Mouse (Mus musculus) spleen, adult 18-20 months (tissue): ENCODE data around the gene Cd3eap.

ENCODE experiments used
- DNase-seq, 2 experiments: peaks; one replicate each; pipeline ENCODE4 v3.0.0; 2022; ENCODE audit warnings: mixed read lengths in 2 of 2

Gene Cd3eap

DNA sequence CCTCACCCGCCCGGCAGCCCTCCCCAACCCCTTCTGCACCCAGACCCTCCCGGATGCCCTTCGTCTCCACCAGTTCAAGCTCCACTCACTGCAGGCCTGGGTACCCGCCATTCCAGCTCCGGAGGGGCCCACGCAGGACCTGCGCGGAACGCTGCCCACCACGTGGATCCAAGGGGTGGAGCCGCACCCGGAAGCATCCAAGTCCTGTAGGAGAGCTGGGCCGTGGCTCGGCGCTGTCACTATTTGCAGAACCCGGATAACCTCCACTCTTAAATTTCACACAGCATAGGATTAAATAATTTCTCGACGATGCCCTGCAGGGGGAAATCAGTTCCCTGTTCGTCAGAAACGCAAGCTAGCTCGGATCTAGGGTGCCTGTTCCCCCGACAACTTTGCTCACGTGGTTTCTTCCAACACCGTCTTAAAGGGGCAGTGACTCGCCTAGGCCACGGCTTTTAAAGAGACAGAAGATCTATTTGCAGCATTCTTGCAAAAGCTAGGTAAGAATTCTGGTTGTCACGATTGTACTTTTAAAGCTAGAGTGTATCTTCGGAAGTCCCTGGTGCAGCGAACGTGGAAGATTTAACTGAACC lies at the start of gene Cd3eap, which contains the start of gene Ppp1r13l:
Cd3eap (minus strand) TSS at position 185 of the 593 bp plus-strand sequence.
Ppp1r13l (plus strand) TSS at position 451 of the 593 bp plus-strand sequence.
- DNase-seq = peak; percentile 70 to 82

DNA sequence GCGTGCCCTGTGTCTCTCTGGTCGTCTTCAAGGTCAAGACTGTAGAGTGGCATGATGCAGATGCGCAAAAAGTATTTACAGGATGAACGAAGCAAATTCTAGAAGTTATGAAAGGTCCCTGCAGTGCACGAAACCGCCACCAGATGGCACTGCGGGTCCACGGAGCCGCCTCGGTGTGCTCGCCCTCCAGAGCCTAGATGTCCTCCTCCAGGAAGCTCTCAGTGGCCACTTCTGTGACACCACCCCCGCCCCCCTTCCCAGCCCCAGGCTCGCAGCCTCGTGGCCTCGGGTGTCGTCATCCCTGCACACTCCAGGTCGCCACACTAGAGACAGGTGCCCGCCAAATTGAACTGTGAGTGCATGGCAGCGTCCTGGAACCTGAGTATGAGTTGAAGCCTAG lies 46.1 kb upstream of the Cd3eap start:
- DNase-seq = peak; percentile 61 to 90

DNA sequence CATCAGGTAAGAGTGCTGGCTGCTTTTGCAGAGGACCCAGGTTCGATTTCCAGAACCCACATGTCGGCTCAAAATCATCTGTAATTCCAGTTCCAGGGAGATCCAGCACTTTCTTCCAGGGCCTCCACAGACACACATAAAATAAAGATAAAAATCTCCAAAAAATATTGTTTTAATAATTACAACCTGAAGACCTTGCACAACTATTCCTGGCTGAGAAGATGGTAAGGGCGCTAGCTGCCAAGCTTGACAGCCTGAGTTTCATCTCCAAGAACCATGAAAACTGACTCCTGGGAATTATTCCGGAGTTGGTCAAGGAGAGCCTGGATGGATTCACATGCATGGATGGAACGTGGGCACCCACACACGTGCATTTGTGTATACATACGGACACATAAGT lies 45.2 kb upstream of the Cd3eap start, which contains the start of gene Ckm:
Ckm (plus strand) TSS at position 301 of the 400 bp plus-strand sequence.
- DNase-seq = no peak

DNA sequence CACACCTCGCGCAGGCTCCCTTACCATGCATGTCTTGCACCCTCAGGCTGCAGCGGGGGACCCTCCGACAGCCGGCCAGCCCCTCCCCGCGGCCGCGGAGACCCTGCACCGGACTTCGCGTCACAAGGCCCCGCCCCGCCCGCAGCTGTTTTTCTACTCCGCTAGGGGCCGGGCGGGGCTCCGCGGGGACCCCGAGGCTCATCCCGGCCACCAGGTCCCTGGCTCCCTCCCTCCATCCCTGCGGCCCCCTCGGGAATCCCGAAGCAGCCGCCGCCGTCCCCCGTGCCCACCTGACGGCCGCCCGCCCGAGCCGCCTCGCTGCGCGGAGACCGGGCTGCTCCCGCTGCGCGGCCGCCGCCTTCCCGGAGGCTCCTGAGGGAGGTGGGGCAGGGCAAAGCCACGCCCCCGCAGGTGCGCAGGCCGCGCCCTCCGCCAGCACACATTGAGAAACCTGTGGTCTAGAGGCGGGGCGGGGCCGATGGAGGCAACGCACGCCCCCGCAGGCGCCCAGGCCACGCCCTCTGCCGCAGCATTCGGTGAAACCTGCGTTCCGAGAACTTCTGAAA lies 44.5 kb upstream of the Cd3eap start, which contains the start of gene Klc3:
Klc3 (minus strand) TSS at position 374 of the 566 bp plus-strand sequence.
- DNase-seq = peak; percentile 72 to 80

DNA sequence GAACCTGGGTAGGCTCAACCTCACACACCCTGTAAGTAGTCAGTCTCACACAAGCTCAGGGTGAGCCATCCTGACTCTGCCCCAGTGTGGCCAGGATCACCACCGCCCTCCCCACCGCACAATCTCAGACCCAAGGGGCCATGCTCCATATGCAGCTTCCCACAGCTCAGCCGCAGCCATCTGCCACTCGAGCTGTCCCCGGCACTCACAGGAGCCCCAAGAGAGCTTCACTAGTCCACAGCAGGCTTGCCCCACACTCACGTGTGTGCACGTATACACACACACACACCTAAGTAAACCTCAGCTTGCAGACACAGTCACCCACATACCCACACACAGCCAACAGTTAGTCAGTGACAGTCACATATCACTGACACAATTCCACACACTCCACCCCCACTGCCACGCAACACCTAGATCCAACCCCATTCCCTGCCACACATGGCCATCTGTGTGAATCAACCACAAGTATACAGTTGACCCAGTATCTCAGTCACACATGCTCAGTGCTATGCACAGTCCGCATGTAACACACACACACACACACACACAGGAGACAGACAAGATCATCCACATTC lies 43.3 kb upstream of the Cd3eap start:
- no peak for DNase-seq

DNA sequence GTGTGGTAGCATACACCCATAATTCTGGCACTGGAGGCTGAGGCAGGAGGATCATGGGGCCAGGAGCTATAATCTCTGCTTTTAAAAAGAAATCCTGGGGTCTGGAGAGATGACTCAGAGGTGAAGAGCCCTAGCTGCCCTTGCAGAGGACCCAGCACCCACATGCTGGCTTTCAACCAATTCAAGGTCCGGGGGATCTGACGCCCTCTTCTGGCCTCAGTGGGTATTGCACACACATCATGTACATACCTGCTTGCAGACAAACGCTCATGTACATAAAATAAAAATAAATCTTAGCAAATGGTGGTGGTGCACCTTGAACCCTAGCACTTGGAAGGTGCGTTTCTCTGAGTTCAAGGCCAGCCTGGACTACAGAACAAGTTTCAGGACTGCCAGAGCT lies 41.7 kb upstream of the Cd3eap start:
- DNase-seq = no peak

DNA sequence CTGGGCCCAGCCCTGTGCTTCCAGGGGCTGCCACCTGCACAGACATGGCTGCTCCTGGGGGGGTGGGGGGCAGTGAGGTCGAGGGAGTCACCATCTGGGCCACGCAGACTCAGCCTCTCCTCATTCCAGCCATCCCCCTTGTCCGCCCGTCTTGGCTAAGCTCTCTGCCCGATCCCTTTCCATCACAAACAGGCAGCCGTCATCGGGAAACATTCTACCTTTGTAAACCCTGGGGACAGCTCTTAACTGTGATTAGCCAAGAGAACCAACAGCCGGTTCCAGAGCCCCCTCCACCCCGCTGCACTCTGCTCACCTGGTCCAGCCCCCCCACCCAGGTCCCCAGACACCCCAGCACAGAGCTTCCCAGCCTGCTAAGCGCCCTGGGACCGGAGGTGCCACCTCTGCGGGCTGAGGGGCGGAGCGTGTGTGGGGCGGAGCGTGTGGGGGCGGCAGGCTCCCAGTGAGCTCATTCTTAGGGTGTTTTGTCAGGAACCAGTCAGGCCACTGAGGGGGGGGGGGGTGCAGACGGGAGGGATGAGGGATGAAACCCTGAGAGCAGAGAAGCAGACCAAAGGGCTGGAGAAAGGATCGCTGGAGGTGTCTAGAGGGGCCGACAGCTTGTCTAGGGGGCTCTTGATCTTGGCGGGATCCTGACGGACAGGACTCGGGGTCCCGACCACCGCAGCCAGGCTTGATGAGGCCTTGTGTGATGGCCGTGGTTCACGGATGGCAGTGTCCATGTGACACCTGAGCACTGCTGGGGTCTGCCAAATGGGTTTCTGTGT lies 40.4 kb upstream of the Cd3eap start:
- DNase-seq = peak in 1 of 2 experiments; percentile 48

DNA sequence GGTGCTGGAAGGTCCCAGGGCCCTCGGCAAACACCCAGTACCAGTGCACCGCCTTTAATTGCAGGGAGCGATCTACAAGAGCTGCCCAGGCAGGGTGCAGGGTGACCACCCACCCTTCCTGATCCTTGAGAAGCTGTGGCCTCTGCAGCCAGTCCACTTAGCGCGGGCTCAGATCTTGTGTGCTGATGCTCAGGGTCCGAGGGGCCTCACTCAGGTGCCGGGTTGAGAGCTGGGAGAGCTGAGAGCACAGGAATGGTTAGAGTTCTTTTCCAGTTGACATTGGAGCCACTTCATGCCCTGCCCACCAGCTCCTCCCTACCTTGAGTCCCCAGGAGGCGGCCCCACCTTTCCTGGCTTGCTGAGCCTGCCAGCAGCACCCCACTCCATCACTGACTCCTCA lies 35.2 kb upstream of the Cd3eap start:
- DNase-seq = no peak

DNA sequence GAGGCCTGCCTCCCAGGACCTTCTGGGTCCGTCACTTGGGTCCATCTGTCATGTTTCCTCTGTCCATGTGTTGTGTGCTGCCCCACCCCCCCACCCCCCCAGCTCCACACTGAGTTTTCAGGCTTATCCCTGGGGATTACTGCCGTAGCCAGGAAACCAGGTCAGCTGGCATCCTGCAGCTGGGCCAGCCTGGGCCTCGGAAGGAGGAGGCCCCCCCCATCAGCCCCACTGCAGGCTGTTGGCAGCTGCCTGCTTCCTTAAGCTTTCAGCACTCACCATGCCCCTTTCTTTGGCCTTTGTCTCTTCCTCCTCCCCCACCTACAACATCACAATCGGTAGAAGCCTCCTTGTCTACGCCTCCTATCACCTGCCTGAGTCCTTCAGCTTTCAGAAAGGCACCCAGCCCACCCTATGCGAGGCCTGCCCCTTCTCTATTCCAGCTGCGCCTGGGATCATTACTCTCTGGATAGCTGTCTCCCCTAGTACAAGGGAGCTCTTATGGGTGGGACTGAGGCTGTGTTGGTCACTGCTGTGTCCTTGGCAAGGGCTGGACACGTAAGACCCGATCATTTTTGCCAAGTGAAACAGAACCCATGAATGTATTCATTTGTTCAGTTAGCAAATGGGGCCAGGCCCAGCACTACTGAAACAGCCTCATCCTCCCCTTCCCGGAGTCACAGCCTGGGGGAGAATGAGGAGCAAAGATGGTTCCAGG lies 29.6 kb upstream of the Cd3eap start:
- no peak for DNase-seq

DNA sequence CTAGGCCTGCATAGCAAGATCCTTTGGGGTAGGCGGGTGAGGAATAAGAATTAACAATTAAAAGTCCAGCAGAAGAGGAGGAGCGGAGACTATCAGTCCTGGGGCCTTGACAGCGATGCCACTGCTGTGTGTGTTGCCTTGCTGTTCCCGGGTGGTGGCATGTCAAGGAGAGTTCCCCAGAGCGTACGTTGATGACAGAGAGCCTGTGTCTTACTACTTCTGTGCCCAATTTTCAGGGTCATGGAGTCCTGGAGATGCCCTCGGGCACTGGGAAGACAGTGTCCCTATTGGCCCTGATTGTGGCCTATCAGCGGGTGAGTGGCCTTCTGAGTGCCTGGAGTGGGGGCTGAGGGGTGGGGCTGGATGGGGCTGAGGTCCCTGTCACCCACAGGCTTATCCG lies 24.4 kb upstream of the Cd3eap start:
- no peak for DNase-seq

DNA sequence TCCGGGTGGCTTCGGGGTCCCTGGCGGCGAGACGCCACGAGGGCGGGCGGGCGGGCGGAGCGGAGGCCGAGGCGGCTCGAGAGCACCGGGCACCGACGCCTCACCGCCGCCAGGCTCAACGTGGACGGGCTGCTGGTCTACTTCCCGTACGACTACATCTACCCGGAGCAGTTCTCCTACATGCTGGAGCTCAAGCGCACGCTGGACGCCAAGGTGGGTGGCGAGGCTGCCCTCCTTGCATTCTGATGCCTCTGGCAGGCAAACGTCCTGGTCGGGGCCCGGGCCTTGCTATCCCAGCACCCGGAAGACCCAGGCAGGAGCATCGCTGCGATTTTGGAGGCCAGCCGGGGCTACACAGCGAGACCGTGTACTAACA lies 22.9 kb upstream of the Cd3eap start:
- peak in 1 of 2 experiments; percentile 48 for DNase-seq

DNA sequence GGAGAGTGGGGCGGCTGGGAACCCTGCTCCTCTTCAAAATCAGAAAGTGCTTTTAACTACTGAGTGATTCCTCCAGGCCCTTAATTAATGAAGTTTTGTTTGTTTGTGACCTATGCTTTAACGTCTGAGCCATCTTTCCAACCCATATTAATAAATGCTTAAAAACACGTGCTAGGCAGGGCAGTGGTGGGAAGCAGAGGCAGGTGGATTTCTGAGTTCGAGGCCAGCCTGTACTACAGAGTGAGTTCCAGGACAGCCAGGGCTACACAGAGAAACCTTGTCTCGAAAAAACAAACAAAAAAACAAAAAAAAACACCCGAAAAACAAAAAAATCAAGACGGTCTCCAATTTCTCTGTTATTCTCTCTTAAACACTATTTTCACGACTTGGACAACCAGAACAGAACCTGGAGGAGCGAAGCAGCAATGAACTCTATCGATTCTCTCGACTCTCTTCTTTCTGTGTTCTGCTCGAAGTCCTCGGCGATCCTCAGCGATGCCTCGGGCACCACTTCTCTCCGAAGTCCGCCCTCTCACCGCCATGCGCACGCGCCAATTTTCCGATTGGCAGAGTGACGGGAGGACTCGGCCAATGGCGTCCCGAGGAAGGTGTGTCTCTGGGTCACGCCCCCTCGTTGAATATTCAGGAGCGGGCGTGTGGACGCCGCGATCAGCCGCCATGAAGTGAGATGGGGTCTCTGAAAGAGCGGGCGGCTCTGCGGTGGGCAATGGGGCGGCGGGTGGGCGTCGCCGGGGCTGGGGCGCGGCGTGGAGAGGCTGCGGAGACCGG lies 22.3 kb upstream of the Cd3eap start, which contains the start of gene Ercc2:
Ercc2 (plus strand) TSS at position 634 of the 789 bp plus-strand sequence.
- peak; percentile 96 for DNase-seq

DNA sequence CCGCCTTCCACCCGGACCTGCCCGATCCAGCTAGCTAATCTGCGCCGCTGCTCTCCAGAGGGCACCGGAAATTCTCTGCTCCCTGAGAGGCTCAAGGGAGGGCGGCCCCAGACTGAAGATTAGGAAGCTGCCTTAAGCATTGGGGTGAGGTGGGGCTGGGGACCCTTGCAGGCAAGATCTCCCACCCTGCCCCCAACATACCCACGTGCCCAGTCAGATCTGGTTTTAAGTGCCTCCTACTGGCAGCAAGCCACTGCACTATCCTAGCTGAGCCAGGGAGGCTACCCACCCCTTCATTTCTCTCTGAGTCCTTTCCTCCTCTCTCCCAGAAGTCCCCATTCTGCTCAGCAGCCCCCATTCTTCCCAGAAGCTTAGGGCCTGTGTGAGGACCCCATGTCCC lies 18.8 kb upstream of the Cd3eap start:
- no peak for DNase-seq

DNA sequence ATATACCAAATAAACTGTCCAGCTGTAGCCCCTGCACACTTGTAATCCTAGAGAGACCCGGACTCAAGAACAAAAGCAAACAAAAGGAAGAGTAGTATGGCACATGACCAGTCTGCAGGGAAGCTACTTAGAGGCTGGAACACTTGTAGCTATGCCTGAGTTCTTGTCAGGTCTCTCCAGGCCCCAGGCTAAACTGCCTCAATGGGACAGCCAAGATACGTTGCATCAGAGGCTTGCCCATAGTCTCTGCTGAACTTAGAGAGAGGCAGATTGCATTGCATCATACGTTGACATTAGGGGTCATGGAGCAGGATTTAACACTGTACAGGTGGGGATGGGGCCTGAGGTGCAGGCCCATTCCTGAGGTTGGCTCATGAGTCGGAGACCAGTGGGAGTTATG lies 16.7 kb upstream of the Cd3eap start:
- no peak for DNase-seq

DNA sequence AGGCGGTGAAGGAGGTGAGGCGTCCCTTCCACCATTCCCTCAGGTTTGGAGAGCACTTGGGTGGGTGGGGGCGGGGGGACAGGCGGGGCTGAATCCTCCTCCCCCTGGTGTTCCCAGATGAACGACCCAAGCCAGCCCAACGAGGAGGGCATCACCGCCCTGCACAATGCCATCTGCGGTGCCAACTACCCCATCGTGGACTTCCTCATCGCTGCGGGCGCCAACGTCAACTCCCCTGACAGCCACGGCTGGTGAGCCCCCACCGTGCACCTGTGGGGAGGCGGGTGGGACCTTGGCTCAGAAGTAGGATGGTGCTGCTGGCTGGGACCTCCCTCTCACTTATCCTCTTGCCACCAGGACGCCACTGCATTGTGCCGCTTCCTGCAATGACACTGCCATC lies 16.1 kb upstream of the Cd3eap start:
- no peak for DNase-seq

DNA sequence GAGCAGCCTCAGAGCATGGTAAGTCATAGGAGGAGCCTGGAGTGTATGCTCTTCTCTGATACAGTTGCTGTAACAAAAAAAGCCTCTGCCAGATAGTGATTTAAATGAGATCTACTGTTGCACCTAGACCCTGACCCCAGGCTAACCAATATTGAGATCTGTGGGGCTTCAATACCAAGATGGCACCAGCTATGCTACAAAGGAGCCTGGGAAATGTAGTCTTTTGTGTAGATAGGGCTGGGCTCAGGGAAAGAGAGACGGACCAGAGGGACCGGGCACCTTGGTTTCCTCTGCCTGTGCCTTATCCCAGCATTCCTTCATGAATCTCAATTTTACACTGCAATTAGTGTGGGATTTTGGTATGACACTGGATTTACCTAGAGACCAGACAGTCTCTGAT lies 14.1 kb upstream of the Cd3eap start:
- DNase-seq = no peak

DNA sequence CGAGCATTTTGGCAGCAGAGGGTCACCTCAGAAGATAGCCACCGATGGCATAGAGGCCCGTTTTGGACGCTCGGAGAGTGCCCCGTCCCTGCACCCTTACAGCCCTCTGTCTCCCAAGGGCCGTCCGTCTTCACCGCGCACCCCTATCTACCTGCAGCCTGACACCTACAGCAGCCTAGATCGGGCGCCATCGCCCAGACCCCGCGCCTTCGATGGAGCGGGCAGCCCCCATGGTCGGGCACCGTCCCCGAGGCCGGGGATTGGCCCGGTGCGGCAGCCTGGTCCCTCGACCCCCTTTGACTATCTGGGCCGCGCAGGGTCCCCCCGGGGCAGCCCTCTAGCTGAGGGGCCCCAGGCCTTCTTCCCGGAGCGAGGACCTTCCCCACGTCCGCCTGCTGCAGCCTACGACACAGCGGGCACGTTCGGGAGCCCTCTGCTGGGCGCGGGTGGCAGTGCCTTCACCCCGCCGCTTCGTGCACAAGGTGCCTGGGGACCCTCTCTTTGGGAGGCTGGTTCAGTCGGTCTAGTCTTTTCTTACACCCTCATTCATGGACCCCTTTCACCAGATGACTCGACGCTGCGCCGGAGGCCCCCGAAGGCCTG lies 10.6 kb upstream of the Cd3eap start:
- DNase-seq = peak; percentile 36 to 76

DNA sequence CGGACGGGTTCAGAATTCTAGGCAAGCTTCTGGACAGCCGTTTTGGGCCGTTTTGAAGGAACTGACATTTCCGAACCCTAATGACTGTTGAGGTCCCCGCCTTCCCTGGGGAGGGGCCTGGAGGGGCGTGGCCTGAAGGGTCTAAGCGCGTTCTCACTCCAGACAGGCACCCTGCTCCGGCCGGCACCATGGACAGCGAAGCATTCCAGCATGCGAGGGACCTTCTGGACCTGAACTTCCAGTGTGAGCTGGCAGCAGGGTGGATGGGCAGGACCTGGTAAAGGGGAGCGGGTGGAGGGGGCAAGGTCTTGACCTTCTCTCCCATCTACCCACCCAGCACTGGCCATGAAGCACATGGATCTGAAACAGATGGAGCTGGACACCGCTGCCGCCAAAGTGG lies 9.1 kb upstream of the Cd3eap start:
- DNase-seq = no peak

DNA sequence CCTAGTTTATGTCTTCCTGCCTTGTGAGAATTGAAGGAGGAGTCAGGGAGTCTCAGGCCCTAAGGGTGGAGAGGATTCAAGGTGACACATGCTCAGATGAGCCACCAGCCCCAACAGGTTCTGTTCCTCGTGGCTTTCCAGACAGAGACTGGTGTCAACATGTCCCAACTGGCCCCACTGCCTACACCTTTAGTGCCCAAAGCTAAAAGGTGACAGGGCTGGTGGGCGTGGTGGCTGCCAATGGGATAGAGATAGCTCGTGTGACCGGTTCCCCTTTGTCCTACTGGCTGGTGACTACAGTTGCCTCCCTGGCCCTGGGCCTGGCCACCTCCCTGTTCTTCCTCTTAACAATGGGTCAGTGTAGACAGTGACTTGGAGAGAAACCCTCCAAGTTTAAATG lies 6.1 kb upstream of the Cd3eap start:
- DNase-seq = no peak

DNA sequence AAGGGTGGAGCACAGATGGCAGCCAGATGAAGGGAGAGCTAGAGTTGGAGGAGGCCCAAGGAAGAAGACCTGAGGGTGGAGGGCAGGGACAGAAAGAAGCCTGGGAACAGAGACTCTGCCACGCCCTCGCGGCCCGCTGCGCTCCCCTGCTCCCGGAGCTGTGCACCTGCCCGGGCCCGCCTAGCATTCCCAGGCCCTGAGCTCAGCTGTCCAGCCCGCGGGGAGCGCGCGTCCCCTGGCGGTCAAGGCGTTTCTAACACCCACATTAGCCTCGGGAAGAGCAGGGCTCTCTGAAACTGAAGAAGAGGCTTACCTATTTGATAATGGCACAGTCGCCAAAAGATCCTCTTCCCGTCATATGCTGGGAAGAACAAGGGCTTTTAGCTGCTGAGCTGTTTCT lies 4.6 kb upstream of the Cd3eap start:
- DNase-seq = peak; percentile 59 to 76

DNA sequence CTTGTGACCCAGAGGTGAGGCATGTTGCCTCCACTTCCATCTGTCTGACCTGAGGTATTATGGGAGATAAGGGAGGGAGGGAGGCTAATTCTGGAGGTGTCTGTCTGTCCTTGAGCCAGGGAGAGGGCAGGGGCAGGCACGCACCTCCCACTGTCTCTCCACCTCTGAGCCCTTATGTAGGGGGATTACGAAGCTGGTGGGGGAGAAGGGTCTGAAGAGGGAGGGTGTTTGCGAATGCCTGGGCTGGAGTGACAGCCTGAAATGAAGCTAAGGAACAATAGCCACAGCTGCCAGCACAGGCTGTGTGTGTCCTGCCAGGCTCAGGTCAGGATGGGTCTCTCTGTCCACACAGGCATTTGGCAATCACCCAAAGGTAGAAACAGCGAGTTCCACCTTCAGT lies 3.0 kb upstream of the Cd3eap start:
- DNase-seq = no peak

DNA sequence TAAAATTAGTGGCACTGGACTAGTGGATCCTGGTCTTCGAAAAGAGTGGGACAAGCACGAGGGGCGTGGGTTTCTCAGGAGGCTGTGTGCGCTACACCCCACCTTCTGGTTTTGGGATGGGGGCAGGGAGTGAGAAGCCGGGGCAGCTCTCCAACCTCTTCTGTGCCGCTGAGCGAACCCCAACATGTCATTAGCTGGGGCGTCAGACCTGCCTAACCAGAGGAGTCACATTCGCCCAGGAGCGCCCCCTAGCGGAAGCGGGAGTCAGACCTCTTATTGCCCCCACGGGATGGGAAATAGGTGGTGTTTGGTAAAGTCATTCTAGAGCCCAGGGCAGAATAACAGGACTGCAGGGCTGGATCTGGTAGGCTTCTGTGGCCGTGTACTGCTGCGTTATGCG lies 2.4 kb upstream of the Cd3eap start:
- DNase-seq = peak; percentile 57 to 79
